Mouse (Mus musculus) ZHBTc4 (cell line): Measurements from ENCODE around the gene Safb2.

Experiments
- DNase-seq: peaks from one replicate; pipeline ENCODE4 v3.0.0-alpha.2; 2011; ENCODE audit warnings: low read depth, low spot score

Gene Safb2

DNA sequence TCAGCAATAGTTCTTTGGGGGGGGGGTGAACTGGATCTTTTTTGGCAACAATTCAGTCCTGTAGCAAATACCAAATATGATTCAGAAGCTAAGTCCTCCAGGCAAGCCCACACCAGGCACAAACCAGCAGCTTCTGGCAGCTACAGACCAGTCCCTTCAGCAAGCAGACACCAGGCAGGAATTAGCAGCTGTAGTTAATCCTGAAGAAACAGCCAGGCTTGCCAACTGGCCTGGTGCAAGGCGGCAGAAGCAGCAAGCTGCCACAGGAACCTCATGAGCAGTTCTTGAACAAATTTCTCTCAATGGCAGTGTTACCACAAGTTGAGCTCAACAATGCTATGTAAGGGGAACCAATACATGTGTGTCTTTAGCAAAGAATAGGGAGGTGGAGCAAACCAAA is 61.6 kb downstream of the Safb2 start:
- DNase-seq: no peak

DNA sequence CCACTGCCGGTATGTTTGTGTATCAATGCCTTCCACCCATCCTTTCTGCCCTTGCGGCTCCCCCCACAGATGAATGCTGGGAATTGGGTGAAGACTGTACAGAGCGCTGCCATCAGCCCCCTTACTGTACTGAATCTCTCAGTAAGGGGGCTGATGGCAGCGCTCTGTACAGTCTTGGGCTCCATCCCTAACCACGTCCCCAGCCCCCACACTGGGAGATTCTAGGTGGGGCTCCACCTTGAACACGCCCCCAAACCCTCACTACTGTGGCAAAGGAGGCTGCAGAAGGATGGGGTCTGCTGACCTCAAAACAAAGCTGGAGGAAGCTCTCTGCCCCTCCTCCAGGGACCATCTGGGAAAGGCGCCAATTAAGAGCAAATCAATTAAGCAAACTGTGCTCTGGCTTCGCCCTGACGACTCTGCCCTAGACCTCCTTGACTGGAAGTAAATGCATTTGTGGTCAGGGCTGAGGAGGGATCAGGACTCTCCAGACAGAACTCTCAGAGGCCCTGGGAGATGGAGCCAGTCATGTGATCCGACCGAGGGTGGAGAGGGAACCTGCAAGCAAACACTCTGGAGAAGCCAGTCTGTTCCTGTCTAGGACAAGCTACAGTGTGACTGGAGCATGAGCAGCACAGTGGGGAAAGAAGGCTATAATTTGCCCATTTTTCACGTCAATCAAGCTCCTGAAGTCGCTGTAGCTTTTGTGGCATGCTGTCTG is 68.5 kb downstream of the Safb2 start:
- DNase-seq: peak; percentile 51

DNA sequence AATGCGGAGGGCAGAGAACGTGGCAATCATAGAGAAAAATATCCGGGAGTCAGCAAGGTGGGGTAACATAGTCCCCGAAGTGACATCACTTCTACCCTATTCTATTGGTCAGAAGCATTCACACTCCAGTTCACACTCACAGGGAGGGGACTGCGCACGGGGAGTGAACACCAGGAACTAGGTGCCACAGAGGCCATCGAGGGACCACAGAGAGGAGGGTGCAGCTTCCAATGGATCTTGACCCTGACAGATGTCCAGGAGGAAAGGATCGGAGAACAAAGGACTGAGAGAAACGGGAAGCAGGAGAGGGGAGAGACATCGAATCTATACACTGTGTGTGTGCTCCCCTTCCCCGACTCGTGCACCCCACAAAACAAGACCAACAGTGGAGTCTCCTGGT is 69.5 kb downstream of the Safb2 start:
- DNase-seq: no peak

DNA sequence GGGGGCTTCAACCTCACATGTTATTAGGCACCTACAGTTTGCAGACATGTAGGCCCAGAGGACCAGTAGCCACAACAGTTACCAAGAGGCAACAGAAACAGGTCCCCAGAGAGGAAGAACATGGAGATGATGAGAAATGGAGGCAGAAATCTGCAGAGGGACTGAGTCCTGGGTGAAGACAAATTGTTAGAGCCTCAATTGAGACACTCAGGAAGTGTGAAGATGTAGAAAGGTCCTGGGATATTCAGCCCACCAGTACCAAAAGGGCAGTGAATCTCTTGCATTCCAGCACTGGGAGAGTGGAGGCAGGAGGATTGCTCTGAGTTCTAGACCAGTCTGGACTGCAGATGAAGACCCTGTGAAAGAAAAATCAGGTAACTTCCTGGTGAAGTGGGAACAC is 70.1 kb downstream of the Safb2 start:
- DNase-seq: no peak

DNA sequence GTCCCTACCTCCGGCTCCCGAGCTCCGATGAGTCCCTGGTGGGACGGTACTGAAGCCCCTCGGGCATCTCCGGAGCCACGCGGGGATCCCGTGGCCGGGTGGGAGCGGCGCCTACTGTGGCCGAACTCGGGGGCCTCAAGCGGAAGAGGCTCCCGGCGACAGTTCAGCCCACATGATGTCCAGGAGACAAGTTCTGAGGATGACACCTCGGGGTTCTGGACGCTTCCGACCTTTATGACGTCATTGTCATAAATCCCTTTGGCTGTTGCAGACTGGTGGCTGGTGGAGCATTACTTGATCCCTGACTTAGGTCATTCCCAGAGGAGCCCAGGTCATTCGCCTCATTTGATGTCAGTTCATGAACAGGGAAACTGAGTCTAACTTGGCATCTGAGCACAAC is 72.1 kb downstream of the Safb2 start, which contains the start of gene Znrf4:
Gene Znrf4 (minus strand): TSS at position 122 of the 400 bp plus-strand sequence.
- peak; percentile 17 for DNase-seq

DNA sequence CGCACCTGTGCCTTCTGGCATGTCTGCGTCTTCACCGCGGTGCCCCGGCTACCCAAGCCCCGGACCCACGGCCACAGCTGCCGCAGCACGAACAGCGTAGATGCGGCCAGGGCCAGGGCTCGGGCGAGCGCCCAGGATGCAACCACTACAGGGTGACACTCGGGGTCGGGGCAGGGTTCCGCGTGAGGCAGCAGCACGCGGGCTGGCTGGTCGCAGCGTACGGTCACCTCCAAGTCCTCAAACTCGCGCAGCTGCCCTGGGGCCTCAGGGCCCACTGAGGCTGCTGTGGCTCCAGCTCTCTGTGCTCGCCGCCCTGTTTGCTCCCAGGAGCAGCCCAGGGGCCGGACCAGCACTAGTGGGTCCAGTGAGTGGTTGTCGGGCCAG is 72.7 kb downstream of the Safb2 start:
- DNase-seq: no peak

DNA sequence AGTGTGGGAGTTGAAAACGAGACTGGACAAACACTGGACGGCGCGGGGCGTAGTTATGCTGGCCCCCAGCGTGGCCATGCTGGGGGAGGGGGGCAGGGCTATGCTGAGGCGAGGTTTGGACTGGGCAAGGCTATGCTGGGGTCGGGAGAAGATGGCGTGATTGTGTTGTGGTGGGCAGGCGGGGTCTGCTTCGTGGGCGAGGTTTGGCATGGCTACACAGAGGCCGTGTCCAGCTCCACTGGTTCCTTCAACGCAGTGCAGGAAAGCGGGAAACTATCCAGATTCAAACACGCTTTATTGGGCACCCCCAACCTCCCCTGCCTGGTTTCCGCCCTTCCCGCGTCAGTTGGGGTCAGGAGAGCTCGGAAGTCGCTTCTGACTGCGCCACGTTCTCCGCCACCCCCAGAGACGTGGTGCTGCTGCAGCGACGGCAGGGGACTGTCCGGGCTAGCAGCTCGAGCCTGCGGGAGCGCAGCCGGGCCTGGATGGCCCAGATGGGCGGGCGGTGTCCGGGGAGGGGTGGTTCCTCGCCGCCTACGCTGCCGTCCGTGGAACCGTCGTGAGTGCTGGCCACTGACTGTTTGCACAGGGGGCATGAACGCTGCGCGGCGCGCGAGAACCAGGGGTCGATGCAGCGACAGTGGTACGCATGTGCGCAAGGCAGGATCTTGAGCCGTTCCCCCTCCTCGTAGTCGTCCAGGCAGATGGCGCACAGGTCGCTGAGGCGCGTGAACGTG is 73.2 kb downstream of the Safb2 start:
- peak; percentile 64 for DNase-seq
